Mouse (Mus musculus) cerebellum, postnatal 4 days (tissue): ENCODE data around the gene Zfp873.
"Not testable (repeated sequence)": the region's sequence is repeated elsewhere in the genome, so short reads cannot be mapped to it uniquely, and the experiment has no call there.

ENCODE experiments used
- DNase-seq, 2 experiments: peaks; one replicate each; pipeline ENCODE4 v3.0.0; 2022; ENCODE audit warnings: low spot score in 2 of 2, mixed read lengths in 1 of 2

The Zfp873 gene

GRCm38 (mm10) chr10:82047597-82048459 lies at the start of gene Zfp873:
TSS of gene Zfp873 (plus strand) at chr10:82048123.
- DNase-seq, result peak; percentile 78 to 86

GRCm38 (mm10) chr10:82003209-82003608 lies 44.7 kb upstream of the Zfp873 start:
- not testable (repeated sequence) for DNase-seq

GRCm38 (mm10) chr10:82004822-82005221 lies 43.1 kb upstream of the Zfp873 start:
- not testable (repeated sequence) for DNase-seq

- DNase-seq, result no peak
These were observed 5.7 kb upstream of the Zfp873 start for GRCm38 (mm10) chr10:82042191-82042590.

- no peak for DNase-seq
These were observed 1.3 kb upstream of the Zfp873 start for GRCm38 (mm10) chr10:82046603-82047002.

- not testable (repeated sequence) for DNase-seq
These were observed 509 bp downstream of the Zfp873 start for GRCm38 (mm10) chr10:82048460-82048804.

- DNase-seq, result peak; percentile 21 to 67
These were observed 35.1 kb downstream of the Zfp873 start, which contains the start of gene BC024063 for GRCm38 (mm10) chr10:82082728-82083621. TSS of gene BC024063 (plus strand) at chr10:82083353.

- not testable (repeated sequence) for DNase-seq
These were observed 35.7 kb downstream of the Zfp873 start for GRCm38 (mm10) chr10:82083622-82083971.
